Mouse (Mus musculus): Measurements from ENCODE around the gene Chst10. TPM values are rescaled to one million over a fixed set of nuclear protein-coding genes. Genes with fewer than 3 reads are reported as not detected.

The Chst10 gene
- polyA plus RNA-seq, 1 experiment, result 0.22 TPM

DNA sequence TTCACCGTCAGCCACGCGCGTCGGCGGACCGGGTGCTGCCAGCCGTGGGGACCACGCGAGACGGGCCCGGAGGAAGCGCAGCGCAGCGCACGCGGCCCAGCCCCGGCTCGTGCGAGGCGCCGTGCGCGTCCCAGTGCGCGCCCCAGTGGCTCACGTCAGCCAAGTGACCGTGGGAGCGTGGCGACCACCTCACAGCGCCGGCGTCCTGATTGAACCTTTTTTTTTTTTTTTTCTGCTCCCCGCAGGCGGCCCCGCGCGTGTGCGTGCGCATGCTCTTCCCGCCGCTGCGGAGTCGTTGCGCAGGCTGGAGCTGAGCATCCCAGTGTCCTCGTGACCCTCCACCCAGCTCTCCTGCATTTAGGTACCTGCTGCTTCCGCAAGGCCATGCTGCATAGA, 61.5 kb downstream of the Chst10 start, which contains the start of gene Lonrf2:
Gene Lonrf2 (minus strand): TSS at position 235 of the 396 bp plus-strand sequence.
- 3% methylated on average over 46 of the region's 47 CpGs for WGBS

DNA sequence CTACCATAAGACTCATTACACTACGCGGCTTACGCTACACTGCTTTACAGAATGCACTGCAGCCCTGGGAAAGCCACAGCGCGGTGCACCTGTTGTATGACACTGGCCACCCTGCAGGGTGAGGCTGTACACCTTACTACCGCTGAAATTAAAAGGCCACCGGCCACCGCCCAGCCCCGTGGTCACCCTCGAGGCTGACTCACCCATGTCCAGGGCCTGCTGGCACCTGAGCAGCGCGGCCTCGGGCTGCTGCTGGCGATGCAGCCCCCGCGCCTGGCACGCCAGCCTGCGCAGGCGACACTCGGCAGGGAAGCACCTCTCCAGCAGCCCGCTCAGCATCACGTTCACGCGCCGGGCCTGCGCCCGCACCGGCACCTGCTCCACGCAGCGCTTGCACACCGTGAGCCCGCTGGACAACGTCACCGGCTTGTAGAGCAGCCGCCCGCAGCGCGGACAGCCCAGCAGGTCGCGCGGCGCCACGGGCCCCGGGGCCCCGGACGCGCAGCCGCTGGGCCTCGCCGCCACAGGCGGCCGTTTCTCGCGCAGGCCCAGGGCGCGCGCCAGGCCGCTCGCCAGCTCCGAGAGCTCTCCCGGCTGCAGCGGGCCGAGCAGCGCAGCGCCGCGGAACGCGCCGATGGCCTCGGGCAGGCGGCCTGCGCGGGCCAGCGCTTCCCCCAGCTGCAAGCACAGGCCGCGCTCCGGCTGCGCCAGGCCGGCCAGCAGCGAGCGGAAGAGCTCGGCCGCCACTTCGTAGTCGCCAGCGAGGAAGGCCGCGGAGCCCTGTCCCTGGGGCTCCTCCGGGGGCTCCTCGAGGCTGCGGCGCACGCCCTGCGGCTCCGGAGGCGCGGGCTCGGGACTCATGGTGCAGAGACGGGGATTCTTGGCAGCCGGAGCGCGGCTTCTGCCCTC, 62.1 kb downstream of the Chst10 start:
- Histone ChIP-seq H3K4me1 (ENCODE audit: control insufficient read depth, insufficient read depth, low read length) (no peaks in the 10 kb centered on the region), H3K27ac (ENCODE audit: insufficient read depth, low read depth, low read length) (no peak overlapping the region), H3K27me3 (replicated peaks; ENCODE audit: control insufficient read depth, insufficient read depth, low read length) (no peaks in the 10 kb centered on the region; the same call in 1 of the 2 replicates), H3K4me3 (ENCODE audit: insufficient read depth, low read depth, low read length) (peak overlapping the region; percentile 47), H3K36me3 (ENCODE audit: control insufficient read depth, insufficient read depth, low read length) (no peaks in the 10 kb centered on the region)
- TF ChIP-seq CTCF (conservative IDR thresholded peaks at IDR 0.05; ENCODE audit: insufficient read depth, insufficient read length, low read depth, low read length) (no peak), POLR2A (IDR thresholded peaks at IDR 0.05; ENCODE audit: low read depth, low read length) (no peak)
- peak; percentile 6 for DNase-seq
- WGBS, result 3% methylated on average over 103 of the region's 103 CpGs

More for the DNA sequence above, 61.5 kb downstream of the Chst10 start, which contains the start of gene Lonrf2:
- Histone ChIP-seq H3K36me3 (ENCODE audit: control insufficient read depth, insufficient read depth, low read length) (no peaks in the 10 kb centered on the region), H3K27ac (ENCODE audit: insufficient read depth, low read depth, low read length) (no peak within 1 kb of the TSS), H3K27me3 (replicated peaks; ENCODE audit: control insufficient read depth, insufficient read depth, low read length) (no peaks in the 10 kb centered on the region; the same call in 1 of the 2 replicates), H3K4me1 (ENCODE audit: control insufficient read depth, insufficient read depth, low read length) (no peaks in the 10 kb centered on the region), H3K4me3 (ENCODE audit: insufficient read depth, low read depth, low read length) (peak within 1 kb of the TSS; percentile 47)
- no peak for DNase-seq
- TF ChIP-seq CTCF (conservative IDR thresholded peaks at IDR 0.05; ENCODE audit: insufficient read depth, insufficient read length, low read depth, low read length) (no peak), POLR2A (IDR thresholded peaks at IDR 0.05; ENCODE audit: low read depth, low read length) (no peak)

DNA sequence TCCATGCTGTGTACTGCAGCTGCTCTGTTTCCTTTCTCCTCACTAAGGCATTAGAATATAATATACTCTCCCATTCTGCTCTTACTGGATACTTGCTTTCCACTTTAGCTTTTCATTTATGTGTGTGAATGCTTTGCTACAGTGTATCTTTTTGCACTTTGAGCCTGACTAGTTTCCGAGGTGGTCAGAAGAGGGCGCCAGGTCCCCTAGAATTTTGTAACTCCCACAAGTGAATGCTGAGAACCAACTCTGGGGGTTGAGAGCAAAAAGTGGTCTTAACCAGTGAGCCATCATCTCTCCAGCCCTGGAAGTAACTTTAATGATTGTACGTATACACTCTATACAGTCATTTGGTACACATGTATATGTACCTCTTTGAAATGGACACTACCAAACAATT, 63.1 kb downstream of the Chst10 start:
- Histone ChIP-seq H3K4me3 (ENCODE audit: insufficient read depth, low read depth, low read length) (no peak overlapping the region), H3K27ac (ENCODE audit: insufficient read depth, low read depth, low read length) (no peak overlapping the region), H3K27me3 (replicated peaks; ENCODE audit: control insufficient read depth, insufficient read depth, low read length) (no peaks in the 10 kb centered on the region; the same call in 1 of the 2 replicates), H3K36me3 (ENCODE audit: control insufficient read depth, insufficient read depth, low read length) (no peaks in the 10 kb centered on the region), H3K4me1 (ENCODE audit: control insufficient read depth, insufficient read depth, low read length) (no peaks in the 10 kb centered on the region)
- peak; percentile 15 for DNase-seq
- WGBS, result 44% methylated on average over 3 of the region's 3 CpGs
- TF ChIP-seq CTCF (conservative IDR thresholded peaks at IDR 0.05; ENCODE audit: insufficient read depth, insufficient read length, low read depth, low read length) (peak; percentile 40; the same call in 1 of the 2 replicates), POLR2A (IDR thresholded peaks at IDR 0.05; ENCODE audit: low read depth, low read length) (no peak)

DNA sequence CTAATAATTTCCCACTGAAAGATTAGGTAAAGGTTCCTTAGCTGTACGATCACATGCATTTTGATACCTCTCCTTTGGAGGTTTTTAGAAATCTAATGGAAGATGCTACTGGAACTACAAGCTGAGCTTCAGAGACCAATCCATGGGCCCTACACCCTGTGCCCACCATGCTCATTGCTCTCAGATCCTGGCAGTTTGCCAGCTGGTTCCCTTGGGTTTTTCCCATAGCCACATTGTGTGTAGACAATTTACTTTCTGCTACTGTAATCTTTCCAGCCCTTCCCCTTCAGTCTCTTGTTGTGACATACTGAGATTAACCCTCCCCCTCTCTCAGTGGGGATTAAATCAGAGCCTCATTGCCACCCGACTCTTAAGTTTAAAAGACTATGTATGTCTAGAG, 73.0 kb downstream of the Chst10 start:
- H3K27me3 ChIP-seq (replicated peaks; ENCODE audit: control insufficient read depth, insufficient read depth, low read length), result no peaks in the 10 kb centered on the region
- H3K4me3 ChIP-seq (ENCODE audit: insufficient read depth, low read depth, low read length), result no peak overlapping the region
- H3K27ac ChIP-seq (ENCODE audit: insufficient read depth, low read depth, low read length), result no peak overlapping the region
- no peak for DNase-seq
- WGBS, result 95% methylated on average over 2 of the region's 2 CpGs
- TF ChIP-seq POLR2A (IDR thresholded peaks at IDR 0.05; ENCODE audit: low read depth, low read length) (no peak), CTCF (conservative IDR thresholded peaks at IDR 0.05; ENCODE audit: insufficient read depth, insufficient read length, low read depth, low read length) (no peak)
- H3K36me3 ChIP-seq (ENCODE audit: control insufficient read depth, insufficient read depth, low read length), result no peaks in the 10 kb centered on the region
- no peaks in the 10 kb centered on the region for H3K4me1 ChIP-seq (ENCODE audit: control insufficient read depth, insufficient read depth, low read length)

GRCm38 (mm10) chr1:38823851-38824250, 74.1 kb downstream of the Chst10 start:
- 51% methylated on average over 2 of the region's 2 CpGs for WGBS
- Histone ChIP-seq H3K27ac (ENCODE audit: insufficient read depth, low read depth, low read length) (no peak overlapping the region), H3K36me3 (ENCODE audit: control insufficient read depth, insufficient read depth, low read length) (no peaks in the 10 kb centered on the region), H3K4me1 (ENCODE audit: control insufficient read depth, insufficient read depth, low read length) (no peaks in the 10 kb centered on the region), H3K4me3 (ENCODE audit: insufficient read depth, low read depth, low read length) (no peak overlapping the region), H3K27me3 (replicated peaks; ENCODE audit: control insufficient read depth, insufficient read depth, low read length) (no peaks in the 10 kb centered on the region)
- TF ChIP-seq POLR2A (IDR thresholded peaks at IDR 0.05; ENCODE audit: low read depth, low read length) (no peak), CTCF (conservative IDR thresholded peaks at IDR 0.05; ENCODE audit: insufficient read depth, insufficient read length, low read depth, low read length) (no peak)
- DNase-seq, result no peak

- no peak overlapping the region for H3K4me3 ChIP-seq (ENCODE audit: insufficient read depth, low read depth, low read length)
- H3K27ac ChIP-seq (ENCODE audit: insufficient read depth, low read depth, low read length), result no peak overlapping the region
- no peaks in the 10 kb centered on the region for H3K36me3 ChIP-seq (ENCODE audit: control insufficient read depth, insufficient read depth, low read length)
- no peak for DNase-seq
- H3K27me3 ChIP-seq (replicated peaks; ENCODE audit: control insufficient read depth, insufficient read depth, low read length), result no peaks in the 10 kb centered on the region
- TF ChIP-seq CTCF (conservative IDR thresholded peaks at IDR 0.05; ENCODE audit: insufficient read depth, insufficient read length, low read depth, low read length), result no peak
- TF ChIP-seq POLR2A (IDR thresholded peaks at IDR 0.05; ENCODE audit: low read depth, low read length), result no peak
- no peaks in the 10 kb centered on the region for H3K4me1 ChIP-seq (ENCODE audit: control insufficient read depth, insufficient read depth, low read length)
Measured at GRCm38 (mm10) chr1:38819691-38820090, 78.3 kb downstream of the Chst10 start.

DNA sequence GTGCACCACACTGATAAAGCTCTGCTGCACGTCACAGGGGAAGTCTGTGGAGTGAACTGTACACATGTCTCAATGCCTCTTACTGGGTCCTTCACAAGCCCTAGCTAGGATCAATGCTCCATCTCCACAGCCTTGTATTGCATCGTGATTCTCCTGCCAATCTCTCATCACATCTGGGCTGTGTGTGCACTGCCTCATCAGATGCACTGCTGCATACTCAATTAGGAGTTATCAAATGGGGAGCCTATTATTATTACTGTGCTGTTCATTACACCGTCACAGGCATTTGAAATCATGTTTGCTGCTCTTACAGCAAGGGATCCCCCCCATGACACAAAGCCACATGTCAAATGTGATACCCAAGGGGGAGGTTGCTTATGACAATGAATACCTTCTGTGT, 80.3 kb downstream of the Chst10 start:
- no peak overlapping the region for H3K27ac ChIP-seq (ENCODE audit: insufficient read depth, low read depth, low read length)
- no peaks in the 10 kb centered on the region for H3K4me1 ChIP-seq (ENCODE audit: control insufficient read depth, insufficient read depth, low read length)
- 87% methylated on average over 3 of the region's 3 CpGs for WGBS
- no peaks in the 10 kb centered on the region for H3K36me3 ChIP-seq (ENCODE audit: control insufficient read depth, insufficient read depth, low read length)
- H3K27me3 ChIP-seq (replicated peaks; ENCODE audit: control insufficient read depth, insufficient read depth, low read length), result no peaks in the 10 kb centered on the region
- TF ChIP-seq CTCF (conservative IDR thresholded peaks at IDR 0.05; ENCODE audit: insufficient read depth, insufficient read length, low read depth, low read length) (no peak), POLR2A (IDR thresholded peaks at IDR 0.05; ENCODE audit: low read depth, low read length) (no peak)
- no peak for DNase-seq
- no peak overlapping the region for H3K4me3 ChIP-seq (ENCODE audit: insufficient read depth, low read depth, low read length)
